Mouse (Mus musculus) layer of hippocampus, adult 11-12 months (tissue): ENCODE measurements at regions not wholly inside any gene's neighbourhood (a gene's known extent, or its start where the extent isn't known, plus 50 kb on each side); places are given as distances from the start of the nearest gene placed in this dataset.

Source experiments
- DNase-seq: peaks from one replicate; pipeline ENCODE4 v3.0.0; 2022; ENCODE audit warnings: low spot score

- DNase-seq, result peak; percentile 28
Observed at GRCm38 (mm10) chr16:97304156-97304735, 52.3 kb upstream of the Bace2 start.
